Mouse (Mus musculus) retina, postnatal 7 days (tissue): ENCODE results near the gene Cd3e.
"Not testable (repeated sequence)": the region's sequence is repeated elsewhere in the genome, so short reads cannot be mapped to it uniquely, and the experiment has no call there.

Experiments used
- DNase-seq: peaks from one replicate; pipeline ENCODE4 v3.0.0-alpha.2; 2012; ENCODE audit warnings: low read depth, low spot score

The Cd3e gene

DNA sequence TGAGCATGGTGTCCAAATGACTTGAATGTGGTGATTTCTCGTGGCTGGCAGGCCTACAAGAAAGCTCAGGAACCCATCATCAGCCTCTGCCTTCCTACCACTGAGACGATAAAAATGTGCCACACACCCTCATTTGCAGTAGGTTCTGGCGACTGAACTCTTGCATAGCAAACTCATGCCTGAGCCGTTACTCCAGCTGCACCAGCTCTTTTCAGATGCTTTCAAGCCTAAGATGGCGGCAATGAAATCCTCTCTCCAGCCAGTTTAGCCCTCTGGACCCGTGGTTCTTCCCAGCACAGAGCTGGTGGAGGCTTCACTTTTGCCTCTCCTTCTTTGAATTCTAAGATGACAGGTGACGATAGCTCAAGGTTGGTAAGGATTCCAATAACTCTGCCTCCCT is 29.6 kb downstream of the Cd3e start:
- no peak for DNase-seq

DNA sequence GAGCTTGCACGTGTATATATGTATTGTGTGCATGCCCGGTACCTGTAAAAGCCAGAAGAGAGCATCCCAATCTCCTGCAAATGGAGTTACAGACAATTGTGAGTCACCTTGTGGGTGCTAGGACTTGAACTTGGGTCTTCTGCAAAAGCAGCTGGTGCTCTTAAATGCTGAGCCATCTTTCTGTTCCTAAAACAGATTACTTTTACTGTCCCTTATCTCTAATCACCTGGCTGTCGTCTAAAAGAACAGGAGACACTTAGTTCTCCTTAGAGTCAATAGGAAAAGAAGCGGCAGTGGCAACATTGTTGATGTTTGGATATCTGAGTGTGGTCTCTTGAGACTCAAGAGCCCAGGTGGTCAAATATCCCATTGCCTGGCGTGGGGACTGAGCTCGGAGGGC is 31.6 kb downstream of the Cd3e start:
- DNase-seq, result no peak

DNA sequence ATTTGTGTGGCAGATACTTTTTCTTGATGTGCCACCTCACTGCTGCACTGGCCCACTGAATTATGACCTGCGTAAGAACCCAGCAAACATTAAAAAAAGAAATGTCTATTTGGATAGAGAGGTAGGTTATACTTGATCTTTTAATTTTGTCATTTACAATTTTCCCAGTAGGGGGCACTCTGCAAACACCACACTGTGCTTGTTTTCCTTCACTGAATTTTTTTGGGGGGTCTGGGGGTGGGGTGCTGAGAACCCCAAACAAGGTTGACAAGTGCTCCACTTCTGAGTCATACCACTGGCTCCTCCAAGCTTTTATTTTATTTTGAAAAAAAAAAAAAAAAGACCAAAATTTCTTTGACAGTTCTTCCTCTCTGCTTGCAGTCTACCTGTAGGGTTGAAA is 40.0 kb downstream of the Cd3e start:
- DNase-seq, result no peak

DNA sequence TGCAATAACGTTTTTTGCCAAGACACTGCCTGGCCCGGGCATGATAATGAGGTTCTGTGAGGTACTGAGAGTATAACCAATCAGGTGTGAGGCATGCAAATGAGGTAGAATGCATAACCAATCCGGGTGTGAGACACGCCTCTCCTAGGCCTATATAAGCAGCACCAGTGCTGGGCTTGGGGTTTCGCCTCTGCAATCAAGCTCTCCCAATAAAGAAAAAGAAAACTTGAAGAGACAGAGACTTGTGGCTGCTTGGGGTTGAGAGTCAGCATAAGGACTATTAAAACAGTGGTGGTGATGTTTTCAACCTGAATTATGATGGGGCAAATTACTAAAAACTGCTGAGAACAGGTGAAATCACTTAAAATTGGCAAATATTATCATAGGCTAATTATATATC is 41.7 kb downstream of the Cd3e start:
- not testable (repeated sequence) for DNase-seq

DNA sequence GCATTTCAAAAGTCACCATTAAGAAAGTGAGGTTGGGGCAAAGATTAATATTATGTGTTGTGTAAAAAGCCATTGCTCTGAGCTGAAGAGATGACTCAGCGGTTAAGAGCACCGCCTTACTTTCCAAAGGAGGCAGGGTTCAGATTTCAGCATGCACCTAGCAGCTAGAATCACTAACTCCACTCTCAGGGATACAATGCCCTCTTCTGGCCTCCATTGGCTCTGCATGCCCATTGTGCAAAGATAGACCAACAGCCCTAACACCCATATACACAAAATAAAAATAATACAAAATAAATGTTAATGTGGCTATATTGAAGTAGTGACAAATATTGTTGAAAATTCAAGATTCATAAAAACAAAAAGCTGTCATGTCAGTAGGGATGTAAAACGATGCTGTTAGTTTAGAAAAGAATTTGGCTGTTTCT is 42.6 kb downstream of the Cd3e start:
- peak; percentile 43 for DNase-seq

DNA sequence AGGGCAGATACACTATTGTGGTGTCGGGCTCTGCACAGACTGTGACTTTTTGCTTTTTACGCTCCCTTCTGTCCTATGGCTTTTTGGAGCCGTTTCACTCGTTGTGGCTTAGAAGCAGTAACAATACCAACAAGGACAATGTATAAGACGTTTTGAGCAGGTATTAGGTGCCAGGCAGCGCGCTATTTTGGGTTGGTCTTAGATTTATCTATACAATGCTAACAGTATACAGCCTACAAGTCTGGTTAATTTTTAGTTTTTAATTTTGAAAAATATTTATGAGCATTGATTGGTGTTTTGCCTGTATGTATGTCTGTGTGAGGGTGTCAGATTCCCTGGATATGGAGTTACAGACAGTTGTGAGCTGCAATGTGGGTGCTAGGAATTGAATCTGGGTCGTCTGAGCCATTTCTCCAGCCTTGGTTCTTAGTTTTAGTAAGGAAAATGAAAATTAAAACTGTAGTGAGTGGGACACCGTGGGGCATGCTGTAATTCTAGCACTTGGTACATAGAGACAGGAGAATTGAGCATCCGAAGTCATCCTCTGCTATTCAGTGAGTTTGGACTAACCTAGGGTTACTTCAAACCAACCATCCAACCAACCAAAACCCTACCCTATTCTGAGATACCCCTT is 43.5 kb downstream of the Cd3e start:
- DNase-seq, result no peak

DNA sequence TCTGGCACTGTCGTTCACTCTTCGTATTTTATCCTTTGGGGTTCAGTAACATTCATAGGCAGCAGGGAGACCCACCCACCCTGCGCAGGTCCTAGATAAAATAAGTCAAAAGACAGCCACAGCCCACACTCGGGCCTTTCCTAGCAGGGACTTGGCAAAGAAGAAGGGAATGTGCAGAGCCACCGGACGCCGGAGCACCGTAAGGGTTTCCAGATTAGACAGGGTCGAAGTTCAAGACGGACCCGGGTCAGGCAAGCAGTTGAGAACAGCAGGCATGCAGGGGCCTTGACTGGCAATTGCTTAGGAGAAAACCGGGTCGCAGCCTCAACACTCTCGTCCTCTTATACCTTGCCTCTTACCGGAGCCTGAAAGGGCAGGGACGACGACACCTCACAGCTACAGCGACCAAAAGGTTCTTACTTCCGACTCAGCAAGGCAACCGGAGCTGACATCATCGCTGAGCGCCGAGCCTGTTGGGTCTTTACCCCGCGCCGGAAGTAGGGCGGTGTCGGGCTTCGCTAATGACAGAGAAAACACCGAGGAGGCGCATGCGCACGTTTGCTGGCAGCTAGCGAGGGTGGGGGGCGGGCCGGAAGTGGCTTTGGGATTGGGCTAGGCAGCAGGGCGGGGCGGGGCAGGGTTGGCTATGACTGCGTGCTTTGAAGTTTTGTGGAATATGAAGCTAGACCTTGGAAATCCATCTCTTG is 44.1 kb downstream of the Cd3e start, which contains the start of gene Ube4a:
Ube4a (minus strand) TSS at position 475 of the 707 bp plus-strand sequence.
- DNase-seq, result peak; percentile 99

- DNase-seq, result no peak
These were observed 55.0 kb downstream of the Cd3e start for GRCm38 (mm10) chr9:44954432-44954831.
